Mouse (Mus musculus) inflammation-experienced regulatory T-cells, adult 16 weeks (primary cell): Measurements from ENCODE around the gene Fas. TPM values are rescaled to one million over a fixed set of nuclear protein-coding genes. Genes with fewer than 3 reads are reported as not detected.

Source experiments
- polyA plus RNA-seq: library from polyadenylated mRNA; unstranded; fragments of 100-300 nt; shearing (Covaris generic); gene quantifications from one replicate; pipeline ENCODE4 v1.2.1, GENCODE M21; 2017

The Fas gene
- polyA plus RNA-seq, result 108 TPM

DNA sequence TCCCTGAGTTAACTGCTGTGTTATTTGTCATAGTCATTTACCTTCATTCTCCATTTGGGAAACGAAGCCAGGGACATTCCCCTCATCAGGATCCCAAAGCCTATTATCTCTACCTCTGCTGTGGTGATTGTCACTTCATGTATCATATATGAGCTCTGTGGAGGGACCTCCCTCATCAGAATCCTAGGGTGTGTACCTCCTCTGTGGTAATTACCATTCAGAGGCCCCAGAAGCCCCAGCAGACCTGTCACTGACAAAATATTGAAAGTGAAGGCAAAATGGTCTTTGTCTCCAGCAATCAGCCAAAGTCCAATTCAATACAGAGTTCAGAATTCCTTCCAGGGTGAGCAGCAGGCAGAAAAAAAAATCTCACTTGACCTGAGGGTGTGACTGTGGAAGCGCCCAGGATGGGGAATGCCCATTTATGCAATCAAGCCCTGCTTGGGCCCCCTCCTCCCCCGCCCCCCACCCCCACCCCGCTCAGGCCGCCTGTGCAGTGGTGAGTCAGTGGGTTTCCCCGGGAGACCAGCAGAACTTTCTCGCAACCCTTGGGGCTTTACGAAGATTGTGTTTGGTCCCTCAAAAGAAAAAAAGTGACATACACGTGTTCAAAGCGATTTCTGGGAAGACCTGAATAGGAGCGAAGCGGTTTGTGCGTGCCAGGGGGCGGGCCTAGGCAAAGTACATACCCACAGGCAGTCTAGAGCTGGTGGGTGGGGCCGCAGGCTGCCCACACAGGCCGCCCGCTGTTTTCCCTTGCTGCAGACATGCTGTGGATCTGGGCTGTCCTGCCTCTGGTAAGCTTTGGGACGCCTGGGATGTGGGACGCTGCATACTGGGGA lies at the start of gene Fas:
Fas (plus strand) TSS at position 719 of the 842 bp plus-strand sequence.

DNA sequence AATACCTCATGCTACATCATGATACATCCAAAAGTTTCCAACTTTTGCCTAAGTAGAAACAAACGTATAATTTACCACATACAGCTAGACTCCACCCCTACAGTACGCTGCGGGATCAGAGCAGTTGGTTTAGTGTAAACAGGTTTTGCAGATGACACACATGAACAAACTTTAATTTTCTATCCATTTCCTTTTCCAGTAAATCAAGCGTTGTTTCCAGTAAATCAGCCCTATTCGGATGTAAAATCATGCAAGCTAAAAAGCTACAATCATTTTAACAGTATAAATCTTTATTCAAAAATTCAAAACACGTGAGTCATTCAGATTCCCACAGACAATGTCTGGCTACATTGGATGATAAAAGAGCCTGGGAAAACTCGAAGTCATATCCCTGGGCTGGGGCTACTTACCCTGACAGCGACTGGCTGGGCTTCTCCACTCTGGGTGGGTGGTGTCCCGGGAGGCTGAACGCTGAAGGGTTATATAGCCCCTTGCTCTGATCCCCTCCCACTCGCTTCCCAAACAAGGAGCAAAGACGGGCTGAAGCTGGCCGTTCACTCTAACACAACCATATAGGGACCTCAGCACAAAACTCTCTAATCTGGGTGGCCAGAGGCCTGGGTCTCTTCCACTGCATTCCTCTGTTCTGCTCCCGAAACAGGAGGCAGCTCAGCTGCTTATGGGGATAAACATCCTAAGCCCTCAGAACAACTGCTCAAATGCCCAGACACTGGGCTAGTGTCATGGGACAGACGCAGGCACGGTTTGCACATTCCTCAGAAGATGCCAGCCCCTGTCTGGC lies 35.4 kb upstream of the Fas start, which contains the start of gene Acta2:
Acta2 (minus strand) TSS at position 711 of the 802 bp plus-strand sequence.

Other genes with a start within 250 kb of the Fas start
- not detected for gene Lipn, start 223.3 kb upstream of the Fas start, polyA plus RNA-seq
- not detected for gene Lipm, start 189.7 kb upstream of the Fas start, polyA plus RNA-seq
- gene Ankrd22, start 124.6 kb upstream of the Fas start, polyA plus RNA-seq, result not detected
- gene Stambpl1, start 98.4 kb upstream of the Fas start, polyA plus RNA-seq, result 106 TPM
- not detected for gene Acta2, start 35.1 kb upstream of the Fas start, polyA plus RNA-seq
- gene Ch25h, start 184.5 kb downstream of the Fas start, polyA plus RNA-seq, result not detected
- gene Lipa, start 236.8 kb downstream of the Fas start, polyA plus RNA-seq, result 99.3 TPM